Mouse (Mus musculus) midbrain, postnatal 0 days (tissue): ENCODE data around the gene Gm11541. TPM values are rescaled to one million over a fixed set of nuclear protein-coding genes. Genes with fewer than 3 reads are reported as not detected.
A peak's percentile ranks its signal among the peaks of the same experiment; 100 is the strongest.

Source experiments
- ATAC-seq: fragments of 200-750 bp; cut with Nextera tagmentation; 2 replicates; pipeline ENCODE4 v1.8.0; 2017; ENCODE audit warnings: moderate number of reproducible peaks, mild to moderate bottlenecking, moderate TSS enrichment, moderate library complexity; ENCODE audit not compliant: low FRiP score
- DNase-seq: peaks from one replicate; pipeline ENCODE4 v3.0.0-alpha.2; 2015; ENCODE audit warnings: low spot score
- H3K27ac ChIP-seq: fragments of 300-500 bp; sonication (generic); 2 replicates; pipeline ENCODE4 v1.5.1; 2014; ENCODE audit warnings: low read depth, mild to moderate bottlenecking, low read length, mixed read lengths
- H3K27me3 ChIP-seq: fragments of 300-500 bp; sonication (generic); 2 replicates; pipeline ENCODE4 v1.6.1; 2014; ENCODE audit warnings: low read length, control low read depth, mixed read lengths; ENCODE audit not compliant: insufficient read depth
- H3K36me3 ChIP-seq: fragments of 300-500 bp; sonication (generic); 2 replicates; pipeline ENCODE4 v1.6.1; 2014; ENCODE audit warnings: low read length, control low read depth, mixed read lengths; ENCODE audit not compliant: insufficient read depth
- H3K4me1 ChIP-seq: fragments of 300-500 bp; sonication (generic); 2 replicates; pipeline ENCODE4 v1.6.1; 2014; ENCODE audit warnings: mild to moderate bottlenecking, control low read depth, antibody characterized with exemption, low read length, mixed read lengths; ENCODE audit not compliant: insufficient read depth
- H3K4me2 ChIP-seq: fragments of 300-500 bp; sonication (generic); 2 replicates; pipeline ENCODE4 v1.6.1; 2014; ENCODE audit warnings: low read depth, mild to moderate bottlenecking, low read length, mixed read lengths; ENCODE audit not compliant: poor library complexity, severe bottlenecking
- H3K4me3 ChIP-seq: fragments of 300-500 bp; sonication (generic); 2 replicates; pipeline ENCODE4 v1.5.1; 2014; ENCODE audit warnings: low read depth, mild to moderate bottlenecking, low read length, moderate library complexity
- H3K9ac ChIP-seq: fragments of 300-500 bp; sonication (generic); replicated peaks from 2 replicates; pipeline ENCODE4 v1.6.1; 2014; ENCODE audit warnings: mild to moderate bottlenecking, low read length, moderate library complexity, mixed read lengths; ENCODE audit not compliant: poor library complexity, severe bottlenecking
- H3K9me3 ChIP-seq: fragments of 300-500 bp; sonication (generic); 2 replicates; pipeline ENCODE4 v1.6.1; 2016; ENCODE audit warnings: low read length, control low read depth
- CTCF ChIP-seq: IDR thresholded peaks from 2 replicates; pipeline ENCODE4 v1.5.1; 2016; ENCODE audit warnings: antibody characterized with exemption, mild to moderate bottlenecking
- WGBS: fragments of 180-500 bp; shearing (Covaris S2); extraction: QIAGEN DNeasy Blood & Tissue Kit; methylation state at CpG from one replicate; pipeline ENCODE4 v1.1.7; 2014; 5-methylcytosine and 5-hydroxymethylcytosine counted together
- polyA plus RNA-seq: library from polyadenylated mRNA; unstranded; fragments of >200 nt; fragmentation: Nextera tagmentation; extraction: Ambion mirVana; gene quantifications from 2 replicates; pipeline ENCODE4 v1.2.1, GENCODE M21; 2015
- total RNA-seq: library from RNA; depleted of rRNA; stranded (reverse); fragments of >200 nt; gene quantifications from 2 replicates; pipeline ENCODE4 v1.2.3, GENCODE M21; 2014; rRNA removed

Gene Gm11541
- total RNA-seq (0.22 TPM in 1 of 2 replicates, not detected in the other), polyA plus RNA-seq (not detected in 2 replicates)

DNA sequence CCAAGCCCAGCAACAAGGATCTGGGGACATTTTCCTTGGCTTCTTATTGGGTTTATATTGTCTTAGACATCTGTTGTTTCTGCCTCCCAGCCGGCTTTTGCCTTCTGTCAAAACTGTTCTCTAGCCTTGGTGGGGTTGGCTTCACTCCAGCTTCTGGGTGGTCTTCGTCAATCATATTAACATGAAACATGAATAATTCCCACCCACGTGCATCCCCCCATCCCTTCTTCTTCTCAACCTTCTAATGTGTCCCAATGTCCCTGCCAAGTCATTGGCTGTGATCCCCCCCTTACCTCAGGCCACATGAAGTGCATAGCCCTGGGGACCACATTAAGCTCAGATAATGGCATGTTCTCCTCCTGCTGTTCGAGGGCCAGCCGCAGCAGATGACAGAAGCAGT lies at the start of gene Gm11541:
Gene Gm11541 (minus strand): TSS at position 28 of the 400 bp plus-strand sequence.
- no peak for TF ChIP-seq CTCF
- Histone ChIP-seq H3K27ac (no peak within 1 kb of the TSS), H3K4me1 (no peaks in the 10 kb centered on the region), H3K36me3 (no peaks in the 10 kb centered on the region), H3K9ac (no peak within 1 kb of the TSS), H3K4me2 (no peak within 1 kb of the TSS), H3K9me3 (no peaks in the 10 kb centered on the region), H3K27me3 (no peaks in the 10 kb centered on the region), H3K4me3 (no peak within 1 kb of the TSS)
- ATAC-seq (no peak), DNase-seq (peak; percentile 77)
- 55% methylated on average over 5 of the region's 5 CpGs for WGBS

DNA sequence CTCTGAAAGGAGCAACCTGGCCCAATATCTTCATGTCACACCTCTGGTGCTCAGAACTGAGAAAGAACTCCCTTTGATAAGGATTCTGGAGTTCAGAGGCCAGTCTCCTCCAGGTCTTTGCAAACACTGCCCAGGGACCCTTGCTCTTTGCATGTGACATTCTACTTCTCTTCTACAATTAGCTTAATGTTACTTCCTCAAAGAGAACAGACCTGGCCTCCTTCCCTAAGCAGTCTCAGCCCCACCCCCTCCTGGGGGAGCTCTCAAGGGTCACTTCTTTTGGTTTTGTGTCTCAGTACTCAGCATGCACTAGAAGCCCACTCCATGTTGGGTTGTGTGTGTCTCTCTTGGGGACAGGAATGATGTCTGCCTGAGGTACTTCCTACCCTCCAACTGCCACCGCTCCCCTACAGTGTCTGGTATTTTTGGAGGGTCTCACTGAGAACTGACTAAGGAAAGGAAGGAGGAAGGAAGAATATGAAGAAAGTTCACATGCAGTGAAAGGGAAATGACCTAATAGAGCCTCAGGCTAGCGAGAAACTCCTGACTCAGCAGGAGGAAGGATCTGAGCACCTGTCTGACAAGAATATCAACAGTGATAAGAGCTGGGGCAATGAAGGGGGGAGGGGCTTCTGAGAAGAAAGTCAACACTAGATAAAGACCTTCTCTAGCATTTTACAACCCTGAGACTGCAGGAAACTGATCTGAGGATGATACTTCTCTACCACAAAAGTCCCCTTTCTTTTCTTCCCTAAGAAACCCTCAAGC lies 48.8 kb upstream of the Gm11541 start:
- Histone ChIP-seq H3K36me3 (no peaks in the 10 kb centered on the region), H3K4me1 (no peaks in the 10 kb centered on the region), H3K27me3 (no peaks in the 10 kb centered on the region), H3K9me3 (no peaks in the 10 kb centered on the region), H3K9ac (no peak overlapping the region), H3K4me3 (no peak overlapping the region), H3K4me2 (no peak overlapping the region), H3K27ac (no peak overlapping the region)
- DNase-seq (no peak), ATAC-seq (no peak)
- 71% methylated on average over 2 of the region's 2 CpGs for WGBS
- TF ChIP-seq CTCF, result no peak

DNA sequence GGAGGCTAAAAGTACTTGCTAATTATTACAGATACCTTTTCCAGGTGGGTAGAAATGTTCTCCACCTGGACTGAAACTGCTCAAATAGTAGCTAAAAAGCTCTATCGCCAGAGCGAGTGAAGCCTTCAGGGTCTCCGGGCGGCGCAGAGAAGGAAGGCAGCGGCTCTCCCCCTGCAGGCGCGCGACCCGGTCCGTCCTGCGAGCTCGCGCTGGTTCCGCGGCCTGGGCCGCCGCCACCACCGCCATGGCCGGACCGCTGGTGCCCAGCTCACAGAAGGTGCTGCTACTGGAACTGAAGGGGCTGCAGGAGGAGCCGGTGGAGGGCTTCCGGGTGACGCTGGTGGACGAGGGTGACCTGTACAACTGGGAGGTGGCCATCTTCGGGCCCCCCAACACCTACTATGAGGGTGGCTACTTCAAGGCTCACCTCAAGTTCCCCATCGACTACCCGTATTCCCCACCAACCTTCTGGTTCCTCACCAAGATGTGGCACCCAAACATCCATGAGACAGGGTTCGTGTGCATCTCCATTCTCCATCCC lies 37.5 kb upstream of the Gm11541 start, which contains the start of gene Cdc34b:
Gene Cdc34b (plus strand): TSS at position 51 of the 541 bp plus-strand sequence.
- H3K4me3 ChIP-seq, result no peak within 1 kb of the TSS
- no peak for TF ChIP-seq CTCF
- no peaks in the 10 kb centered on the region for H3K4me1 ChIP-seq
- no peaks in the 10 kb centered on the region for H3K9me3 ChIP-seq
- no peaks in the 10 kb centered on the region for H3K36me3 ChIP-seq
- WGBS, result 83% methylated on average over 29 of the region's 29 CpGs
- no peak within 1 kb of the TSS for H3K4me2 ChIP-seq
- no peaks in the 10 kb centered on the region for H3K27me3 ChIP-seq
- no peak for ATAC-seq
- no peak within 1 kb of the TSS for H3K9ac ChIP-seq
- no peak within 1 kb of the TSS for H3K27ac ChIP-seq
- DNase-seq, result no peak

DNA sequence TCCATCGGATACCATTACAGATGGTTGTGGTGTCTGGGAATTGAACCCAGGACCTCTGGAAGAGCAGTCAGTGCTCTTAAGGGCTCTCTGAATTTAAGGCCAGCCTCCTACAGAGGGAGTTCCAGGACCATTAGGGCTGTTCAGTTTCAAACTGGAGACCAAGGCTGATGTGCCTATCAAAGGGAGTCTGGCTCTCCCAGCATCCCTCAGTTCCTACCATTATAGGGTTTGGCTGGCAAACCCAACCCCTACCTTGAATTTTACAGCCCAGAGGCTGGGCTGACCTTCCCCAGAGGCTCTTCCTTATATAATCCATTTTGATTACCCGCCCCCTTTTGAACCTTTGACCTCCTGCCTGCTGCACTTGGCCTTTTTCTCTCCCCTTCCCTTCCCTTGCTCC lies 31.4 kb upstream of the Gm11541 start:
- Histone ChIP-seq H3K4me3 (no peak overlapping the region), H3K9ac (no peak overlapping the region), H3K9me3 (no peaks in the 10 kb centered on the region), H3K4me2 (no peak overlapping the region), H3K36me3 (no peaks in the 10 kb centered on the region), H3K27me3 (no peaks in the 10 kb centered on the region), H3K4me1 (no peaks in the 10 kb centered on the region), H3K27ac (no peak overlapping the region)
- DNase-seq, result no peak
- TF ChIP-seq CTCF, result no peak
- no peak for ATAC-seq
- 88% methylated on average over 2 of the region's 2 CpGs for WGBS

DNA sequence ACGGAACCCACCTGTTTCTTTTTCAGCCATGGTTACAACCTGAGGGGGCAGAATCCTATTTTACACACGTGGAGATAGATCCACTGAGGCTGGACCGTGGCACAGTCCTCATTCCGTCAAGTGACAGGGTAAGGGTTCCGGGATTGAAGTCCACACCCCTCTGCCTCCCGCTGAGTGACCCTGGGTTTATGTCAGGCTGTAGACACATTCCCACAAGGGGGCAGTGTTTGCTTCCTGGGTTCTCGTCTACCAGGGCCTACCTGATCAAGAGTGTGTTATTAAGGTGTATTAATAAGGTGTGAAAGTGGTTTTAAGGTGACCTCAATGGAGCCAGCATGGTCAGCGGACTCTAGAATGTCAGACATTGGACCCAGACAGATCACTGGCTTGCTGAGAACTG lies 28.5 kb upstream of the Gm11541 start:
- no peaks in the 10 kb centered on the region for H3K9me3 ChIP-seq
- H3K4me3 ChIP-seq, result no peak overlapping the region
- no peak overlapping the region for H3K27ac ChIP-seq
- TF ChIP-seq CTCF, result peak; percentile 49
- WGBS, result 42% methylated on average over 8 of the region's 8 CpGs
- H3K27me3 ChIP-seq, result no peaks in the 10 kb centered on the region
- H3K4me1 ChIP-seq, result no peaks in the 10 kb centered on the region
- ATAC-seq (no peak), DNase-seq (no peak)
- H3K4me2 ChIP-seq, result no peak overlapping the region
- no peak overlapping the region for H3K9ac ChIP-seq
- no peaks in the 10 kb centered on the region for H3K36me3 ChIP-seq

DNA sequence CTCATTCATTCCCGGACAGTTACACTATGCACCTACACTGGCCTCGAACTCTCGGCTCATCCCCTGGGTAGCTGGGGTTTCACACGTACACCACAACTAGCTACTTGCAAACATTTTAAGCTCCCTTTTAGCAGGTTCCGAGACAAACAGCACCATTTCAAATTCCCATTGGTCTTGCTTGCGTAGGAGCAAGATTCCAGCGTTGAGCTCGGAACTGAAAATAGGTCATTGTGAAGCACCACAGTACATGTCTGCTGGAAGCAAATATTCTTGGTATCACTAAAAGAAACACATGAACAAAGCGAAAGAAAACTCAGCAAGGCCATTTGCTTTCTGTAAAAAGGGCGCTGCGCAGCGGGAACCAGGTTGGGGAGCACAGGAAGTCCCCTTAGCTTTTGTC lies 26.9 kb upstream of the Gm11541 start:
- Histone ChIP-seq H3K36me3 (no peaks in the 10 kb centered on the region), H3K4me3 (no peak overlapping the region), H3K4me1 (no peaks in the 10 kb centered on the region), H3K27me3 (no peaks in the 10 kb centered on the region), H3K27ac (no peak overlapping the region), H3K9ac (no peak overlapping the region), H3K9me3 (no peaks in the 10 kb centered on the region), H3K4me2 (no peak overlapping the region)
- ATAC-seq, result no peak
- no peak for TF ChIP-seq CTCF
- DNase-seq, result no peak
- WGBS, result 80% methylated on average over 12 of the region's 12 CpGs
